Mouse (Mus musculus): ENCODE measurements at regions not wholly inside any gene's neighbourhood (a gene's known extent, or its start where the extent isn't known, plus 50 kb on each side); places are given as distances from the start of the nearest gene placed in this dataset.

DNA sequence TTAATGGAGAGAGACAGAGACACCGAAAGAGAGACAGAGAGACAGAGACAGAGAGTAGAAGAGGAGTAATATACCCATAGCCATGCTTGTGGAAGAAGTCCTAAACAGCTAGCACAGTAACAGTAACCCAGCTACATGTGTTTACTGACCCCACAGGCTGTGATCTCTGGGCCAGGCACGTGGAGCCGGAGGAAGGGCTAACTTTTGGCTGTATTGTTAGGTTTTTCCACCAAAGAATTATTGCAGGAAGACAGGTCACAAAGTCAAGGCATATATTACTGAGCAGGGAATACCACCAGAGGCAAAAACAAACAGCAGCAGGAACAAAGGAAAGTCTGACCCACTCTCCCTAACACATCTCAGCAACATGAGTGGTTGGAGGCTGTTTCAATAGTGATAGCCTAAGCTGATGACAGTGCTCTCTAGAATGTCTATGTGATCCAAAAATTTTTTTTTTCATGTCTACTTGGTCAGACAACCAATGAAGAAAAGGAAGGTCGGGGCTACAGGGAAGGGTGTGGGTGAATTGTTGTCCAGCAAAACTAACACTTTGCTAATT is 135.8 kb upstream of the Phactr1 start:
- no peak for TF ChIP-seq POLR2A (IDR thresholded peaks at IDR 0.05; ENCODE audit: low read depth, low read length)
- no peak for TF ChIP-seq CTCF (conservative IDR thresholded peaks at IDR 0.05; ENCODE audit: insufficient read depth, insufficient read length, low read depth, low read length)
